Mouse (Mus musculus): Measurements from ENCODE around the gene Pla2g4a.

DNA sequence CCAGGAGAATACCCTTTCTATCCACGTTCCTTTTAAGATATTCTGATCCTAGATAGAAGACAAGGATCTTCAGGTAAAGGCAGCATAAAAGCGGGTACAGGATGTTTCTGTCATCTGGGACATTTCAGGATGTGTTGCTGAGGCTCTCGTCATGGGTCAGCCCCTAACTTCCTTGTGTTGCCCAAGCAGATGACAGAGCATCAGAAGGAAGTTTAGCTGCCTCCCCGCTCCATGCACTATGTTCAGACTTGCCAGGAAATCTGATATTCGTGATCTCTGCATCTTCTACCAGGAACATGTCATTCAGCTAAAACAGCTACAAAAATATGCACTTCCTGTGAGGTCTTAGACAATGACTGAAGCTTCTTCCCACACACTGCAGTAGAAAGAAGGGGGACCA is 70.0 kb downstream of the Pla2g4a start:
- TF ChIP-seq CTCF (conservative IDR thresholded peaks at IDR 0.05; ENCODE audit: low read length) (no peak), NANOG (IDR thresholded peaks at IDR 0.05; ENCODE audit: borderline replicate concordance, low read length) (no peak), POU5F1 (IDR thresholded peaks at IDR 0.05; ENCODE audit: borderline replicate concordance, low read length) (no peak)

Measured in E14TG2a.4 (cell line).